Mouse (Mus musculus): ENCODE results near the gene Cdc34. TPM values are rescaled to one million over a fixed set of nuclear protein-coding genes. Genes with fewer than 3 reads are reported as not detected.

The Cdc34 gene
- polyA plus RNA-seq, 1 experiment from 2014 or later: 136 TPM

DNA sequence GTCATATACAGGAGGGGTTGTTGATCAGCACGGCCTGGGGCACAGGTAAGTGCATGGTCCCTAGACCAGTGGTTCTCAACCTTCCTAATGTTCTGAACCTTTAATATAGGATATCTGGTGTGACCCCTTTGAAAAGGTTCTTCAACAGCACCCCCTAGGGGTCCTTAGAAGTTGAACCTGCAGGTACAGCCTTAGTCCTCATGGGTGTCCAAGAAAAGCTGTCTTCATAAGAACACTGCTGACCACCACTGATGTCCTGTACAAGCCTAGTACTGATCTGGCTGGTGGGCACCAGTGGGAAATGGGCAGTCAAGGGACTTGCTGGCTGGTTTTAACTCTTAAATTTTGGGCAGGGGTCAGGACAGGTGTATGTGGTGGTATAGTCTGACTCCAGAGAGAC, 30.0 kb downstream of the Cdc34 start:
- Histone ChIP-seq H3K36me3 (ENCODE audit: inconsistent target) (peaks cover 31% of the 10 kb centered on the region; the same call in 1 of the 2 replicates), H3K79me2 (ENCODE audit: inconsistent target) (peaks cover 26% of the 10 kb centered on the region), H3K4me3 (ENCODE audit: inconsistent target) (no peak overlapping the region), H3K27ac (no peak overlapping the region)
- 100% methylated on average over 1 of the region's 1 CpGs for WGBS (ENCODE audit: missing documents)

DNA sequence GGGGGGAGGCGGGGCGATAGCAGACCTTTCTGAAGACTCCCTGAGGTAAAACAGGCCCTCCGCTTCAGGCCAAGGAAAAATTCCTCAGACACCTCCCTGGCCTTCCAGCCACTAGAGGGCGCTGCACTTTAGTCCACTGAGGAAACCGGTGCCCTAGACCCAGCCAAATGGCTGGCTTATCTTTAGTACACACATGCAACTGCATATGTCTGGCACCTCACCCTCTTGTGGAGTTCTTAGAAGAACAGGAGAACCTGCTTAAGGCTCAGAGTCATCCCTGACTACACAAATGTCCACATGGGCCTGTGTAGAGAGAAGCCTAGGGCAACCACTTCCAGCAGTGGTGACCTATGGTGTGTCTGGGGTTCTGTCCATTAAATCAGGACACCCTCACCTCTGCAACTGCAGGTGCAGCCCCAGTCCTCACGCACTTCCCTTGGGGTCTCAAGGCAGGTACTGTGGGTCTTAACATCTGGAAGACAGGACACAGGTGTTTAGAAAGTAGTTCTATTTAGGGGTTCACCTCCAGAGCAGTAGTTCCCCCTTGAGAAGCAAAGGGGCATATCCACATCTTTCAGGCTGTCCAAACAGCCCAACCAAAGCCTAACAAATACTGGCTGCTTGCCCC, 30.6 kb downstream of the Cdc34 start:
- WGBS (ENCODE audit: missing documents): 32% methylated on average over 4 of the region's 6 CpGs
- no peak overlapping the region for H3K27ac ChIP-seq
- H3K79me2 ChIP-seq (ENCODE audit: inconsistent target): peaks cover 20% of the 10 kb centered on the region
- no peak overlapping the region for H3K4me3 ChIP-seq (ENCODE audit: inconsistent target)
- peaks cover 31% of the 10 kb centered on the region; the same call in 1 of the 2 replicates for H3K36me3 ChIP-seq (ENCODE audit: inconsistent target)

DNA sequence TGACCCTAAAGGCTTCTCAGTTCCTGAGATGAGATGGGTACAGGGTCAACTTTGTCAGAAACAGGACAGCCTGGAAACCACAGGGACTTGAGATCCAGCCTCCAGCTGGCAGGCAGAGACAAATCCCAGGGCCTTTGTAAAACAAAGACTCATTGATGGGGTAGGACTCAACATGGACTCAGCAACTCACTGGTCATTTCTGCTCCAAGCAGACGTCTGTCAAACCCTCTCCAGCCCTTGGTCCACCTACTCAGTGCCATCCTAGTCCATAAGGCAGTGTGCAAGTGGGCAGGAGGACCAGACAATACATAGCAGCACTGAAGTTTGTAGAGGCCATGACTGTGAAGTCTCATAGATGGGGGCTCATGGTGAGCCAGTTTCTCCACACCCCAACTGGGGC, 31.2 kb downstream of the Cdc34 start:
- 45% methylated on average over 1 of the region's 1 CpGs for WGBS (ENCODE audit: missing documents)
- Histone ChIP-seq H3K36me3 (ENCODE audit: inconsistent target) (peaks cover 31% of the 10 kb centered on the region; the same call in 1 of the 2 replicates), H3K27ac (no peak overlapping the region), H3K4me3 (ENCODE audit: inconsistent target) (no peak overlapping the region), H3K79me2 (ENCODE audit: inconsistent target) (peaks cover 15% of the 10 kb centered on the region)

DNA sequence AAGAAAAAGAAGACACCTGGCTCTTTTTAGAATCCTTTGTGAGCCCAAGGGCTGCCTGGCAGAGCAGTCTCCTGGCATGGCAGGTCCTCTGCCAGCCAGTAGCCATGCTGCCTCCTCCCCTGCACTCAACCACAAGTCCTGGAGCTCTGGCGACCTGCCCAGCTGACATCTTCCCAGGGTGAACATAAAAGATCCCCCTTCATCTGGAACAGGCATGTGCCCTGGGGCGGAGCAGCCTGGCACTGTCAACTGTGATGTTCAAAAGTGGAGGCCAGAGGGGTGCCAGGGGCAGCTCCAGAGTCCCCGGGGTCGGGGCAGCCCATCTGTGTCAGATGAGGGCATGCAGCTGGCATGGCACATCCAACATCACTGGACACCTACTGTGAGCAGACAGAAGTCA, 33.0 kb downstream of the Cdc34 start:
- Histone ChIP-seq H3K4me3 (ENCODE audit: inconsistent target) (no peak overlapping the region), H3K36me3 (ENCODE audit: inconsistent target) (peaks cover 20% of the 10 kb centered on the region; the same call in 1 of the 2 replicates), H3K27ac (no peak overlapping the region), H3K79me2 (ENCODE audit: inconsistent target) (no peaks in the 10 kb centered on the region)
- 74% methylated on average over 4 of the region's 4 CpGs for WGBS (ENCODE audit: missing documents)

DNA sequence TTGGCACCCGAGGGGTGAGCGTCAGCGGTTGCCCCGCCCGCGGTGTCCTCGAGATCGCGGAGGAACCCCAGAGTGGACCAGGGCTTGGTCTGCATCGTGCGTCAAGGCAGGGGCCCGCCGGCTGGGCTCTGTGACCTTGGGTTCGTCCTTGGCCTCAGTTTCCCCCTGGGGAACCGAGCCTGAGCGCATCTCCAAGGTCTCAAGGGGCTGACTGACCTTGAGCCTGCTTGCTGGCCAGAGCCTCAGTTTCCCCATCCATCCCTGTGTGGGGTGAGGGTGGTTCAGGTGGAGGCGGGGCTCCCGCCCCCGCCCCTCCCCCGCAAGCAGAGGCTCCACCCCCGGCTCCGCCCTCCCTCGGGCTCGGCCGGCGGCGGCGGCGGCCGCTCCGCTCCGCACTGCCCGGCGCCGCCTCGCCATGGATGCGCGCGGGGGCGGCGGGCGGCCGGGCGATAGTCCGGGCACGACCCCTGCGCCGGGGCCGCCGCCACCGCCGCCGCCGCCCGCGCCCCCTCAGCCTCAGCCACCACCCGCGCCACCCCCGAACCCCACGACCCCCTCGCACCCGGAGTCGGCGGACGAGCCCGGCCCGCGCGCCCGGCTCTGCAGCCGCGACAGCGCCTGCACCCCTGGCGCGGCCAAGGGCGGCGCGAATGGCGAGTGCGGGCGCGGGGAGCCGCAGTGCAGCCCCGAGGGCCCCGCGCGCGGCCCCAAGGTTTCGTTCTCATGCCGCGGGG, 34.4 kb downstream of the Cdc34 start, which contains the start of gene Hcn2:
Hcn2 (plus strand) TSS at position 381 of the 734 bp plus-strand sequence.
- 2% methylated on average over 77 of the region's 91 CpGs for WGBS (ENCODE audit: missing documents)
- H3K27ac ChIP-seq: no peak within 1 kb of the TSS

DNA sequence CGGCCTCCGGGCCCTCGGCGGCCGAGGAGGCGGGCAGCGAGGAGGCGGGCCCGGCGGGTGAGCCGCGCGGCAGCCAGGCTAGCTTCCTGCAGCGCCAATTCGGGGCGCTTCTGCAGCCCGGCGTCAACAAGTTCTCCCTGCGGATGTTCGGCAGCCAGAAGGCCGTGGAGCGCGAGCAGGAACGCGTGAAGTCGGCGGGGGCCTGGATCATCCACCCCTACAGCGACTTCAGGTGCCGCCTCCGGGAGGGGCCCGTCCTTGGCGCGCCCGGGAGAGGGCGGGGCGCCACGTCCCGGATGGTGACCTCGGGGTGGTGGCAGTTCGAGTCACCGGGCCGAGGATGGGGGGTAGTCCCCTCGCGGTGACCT, 35.0 kb downstream of the Cdc34 start:
- Histone ChIP-seq H3K79me2 (ENCODE audit: inconsistent target) (no peaks in the 10 kb centered on the region), H3K36me3 (ENCODE audit: inconsistent target) (0 out of 2 replicates have a peak, but pooled peaks cover under 1% of the 10 kb centered on the region), H3K4me3 (ENCODE audit: inconsistent target) (no peak overlapping the region), H3K27ac (no peak overlapping the region)
- 0% methylated on average over 42 of the region's 44 CpGs for WGBS (ENCODE audit: missing documents)

More for the DNA sequence above, 34.4 kb downstream of the Cdc34 start, which contains the start of gene Hcn2:
- H3K36me3 ChIP-seq (ENCODE audit: inconsistent target): 0 out of 2 replicates have a peak, but pooled peaks cover 6% of the 10 kb centered on the region
- H3K79me2 ChIP-seq (ENCODE audit: inconsistent target): no peaks in the 10 kb centered on the region
- no peak within 1 kb of the TSS for H3K4me3 ChIP-seq (ENCODE audit: inconsistent target)

DNA sequence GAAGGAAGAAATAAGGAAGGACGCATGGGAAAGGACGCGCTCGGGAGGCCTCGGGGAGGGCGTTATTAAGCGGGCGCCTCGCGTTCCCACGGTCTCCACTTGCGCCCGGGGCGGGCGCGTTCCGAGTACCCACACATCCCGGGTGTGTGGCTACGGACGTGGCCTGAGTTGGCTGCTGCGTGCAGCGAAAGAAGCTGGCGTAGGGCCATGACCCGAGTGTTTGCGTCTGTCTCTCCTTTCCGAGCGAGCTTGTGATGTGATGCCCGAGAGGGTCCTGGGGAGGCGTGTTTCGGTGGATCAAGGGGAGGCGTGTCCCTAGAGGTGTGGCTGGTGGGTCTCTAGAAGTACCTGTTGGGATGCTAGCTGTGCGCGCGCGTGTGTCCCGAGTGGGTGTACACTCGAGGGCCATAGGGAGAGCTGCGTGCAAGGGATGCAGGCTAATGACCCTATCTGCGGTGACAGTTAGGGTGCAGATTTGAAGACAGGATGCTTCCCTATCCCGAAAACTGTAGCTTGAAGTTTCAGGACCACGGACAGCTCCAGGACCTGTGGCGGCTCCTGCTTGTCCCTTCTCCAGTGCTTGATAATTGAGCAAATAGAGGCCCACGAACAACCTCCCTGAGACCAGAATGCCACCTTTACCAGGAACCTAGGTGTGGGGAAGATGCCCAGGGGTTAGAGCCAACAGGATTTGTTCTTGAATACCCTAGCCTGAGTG, 35.8 kb downstream of the Cdc34 start:
- Histone ChIP-seq H3K36me3 (ENCODE audit: inconsistent target) (no peaks in the 10 kb centered on the region), H3K79me2 (ENCODE audit: inconsistent target) (no peaks in the 10 kb centered on the region), H3K27ac (no peak overlapping the region), H3K4me3 (ENCODE audit: inconsistent target) (no peak overlapping the region)
- 6% methylated on average over 29 of the region's 43 CpGs for WGBS (ENCODE audit: missing documents)

DNA sequence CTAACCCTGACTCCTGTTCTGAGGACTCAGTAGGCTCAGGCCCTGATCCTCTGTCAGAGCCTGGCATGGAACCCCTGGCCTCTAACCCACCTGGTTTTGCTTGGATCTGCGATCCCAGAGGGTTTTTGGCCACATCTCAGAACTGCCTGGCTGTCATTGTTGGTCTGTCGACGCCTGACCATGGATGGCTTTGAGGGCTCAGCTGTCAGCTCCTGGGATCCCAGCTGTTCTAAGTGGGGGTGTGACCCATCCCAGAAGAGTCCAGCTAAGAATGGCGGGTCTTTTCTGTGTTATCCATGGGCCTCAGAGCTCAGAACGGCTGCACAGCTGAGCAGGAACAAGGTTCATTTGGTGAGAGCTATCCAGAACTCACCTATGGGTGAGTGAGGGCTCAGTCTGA, 39.1 kb downstream of the Cdc34 start:
- H3K4me3 ChIP-seq (ENCODE audit: inconsistent target): no peak overlapping the region
- 73% methylated on average over 5 of the region's 5 CpGs for WGBS (ENCODE audit: missing documents)
- no peak overlapping the region for H3K27ac ChIP-seq
- H3K36me3 ChIP-seq (ENCODE audit: inconsistent target): no peaks in the 10 kb centered on the region
- no peaks in the 10 kb centered on the region for H3K79me2 ChIP-seq (ENCODE audit: inconsistent target)

DNA sequence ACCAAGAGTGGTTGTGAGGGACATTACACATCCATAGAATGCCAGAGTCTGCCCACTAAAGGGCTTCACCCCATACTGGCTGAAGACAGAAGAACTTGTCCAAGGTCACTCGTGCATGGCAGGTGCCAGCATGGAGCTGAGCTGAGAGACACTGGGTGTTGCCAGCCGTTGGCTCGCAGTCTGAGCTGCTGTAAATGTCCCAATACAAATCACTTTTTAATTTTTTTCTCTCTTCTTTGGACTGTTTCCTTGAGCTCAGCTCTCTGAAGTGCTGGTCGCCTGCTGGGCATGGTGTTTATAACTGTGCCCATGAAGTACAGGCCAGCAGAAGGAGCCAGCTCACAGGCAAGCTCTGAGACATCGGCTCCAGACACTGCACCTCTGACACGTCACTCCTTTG, 41.1 kb downstream of the Cdc34 start:
- no peaks in the 10 kb centered on the region for H3K79me2 ChIP-seq (ENCODE audit: inconsistent target)
- H3K4me3 ChIP-seq (ENCODE audit: inconsistent target): no peak overlapping the region
- no peaks in the 10 kb centered on the region for H3K36me3 ChIP-seq (ENCODE audit: inconsistent target)
- no peak overlapping the region for H3K27ac ChIP-seq
- 74% methylated on average over 6 of the region's 6 CpGs for WGBS (ENCODE audit: missing documents)

DNA sequence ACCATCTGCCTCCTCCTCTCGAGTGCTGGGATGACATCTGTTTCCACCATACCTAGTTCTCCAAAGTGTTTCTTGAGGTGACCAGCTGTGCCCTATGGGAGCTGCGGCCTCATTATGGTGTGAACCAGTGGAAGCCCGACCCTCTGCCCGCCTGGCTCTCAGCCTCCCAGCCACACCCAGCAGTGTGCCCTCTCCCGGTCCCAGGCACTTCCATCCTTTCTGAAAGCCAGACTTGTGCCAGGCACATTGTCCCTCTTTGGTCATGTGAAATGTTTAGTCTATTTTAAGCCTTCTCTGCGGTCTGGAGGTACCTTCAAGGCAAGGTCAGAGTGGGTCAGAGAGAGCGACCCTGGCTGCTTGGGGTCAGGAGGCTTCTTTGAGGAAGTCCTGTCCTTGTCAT, 41.7 kb downstream of the Cdc34 start:
- no peaks in the 10 kb centered on the region for H3K79me2 ChIP-seq (ENCODE audit: inconsistent target)
- 77% methylated on average over 7 of the region's 7 CpGs for WGBS (ENCODE audit: missing documents)
- H3K4me3 ChIP-seq (ENCODE audit: inconsistent target): no peak overlapping the region
- H3K36me3 ChIP-seq (ENCODE audit: inconsistent target): no peaks in the 10 kb centered on the region
- H3K27ac ChIP-seq: no peak overlapping the region

DNA sequence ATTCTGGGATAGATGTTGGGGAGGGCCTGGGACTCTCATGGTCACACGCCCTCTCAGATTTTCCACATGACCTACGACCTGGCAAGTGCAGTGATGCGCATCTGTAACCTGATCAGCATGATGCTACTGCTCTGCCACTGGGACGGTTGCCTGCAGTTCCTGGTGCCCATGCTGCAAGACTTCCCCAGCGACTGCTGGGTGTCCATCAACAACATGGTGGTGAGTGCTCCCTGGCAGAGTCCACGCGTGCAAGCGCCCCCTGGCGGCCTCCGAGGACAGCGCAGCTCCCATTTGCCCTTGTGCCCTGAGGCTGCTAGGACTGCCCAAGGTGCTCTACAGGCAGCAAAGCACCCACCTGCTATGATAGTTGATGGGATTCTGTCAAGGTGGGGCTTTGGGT, 44.1 kb downstream of the Cdc34 start:
- Histone ChIP-seq H3K4me3 (ENCODE audit: inconsistent target) (no peak overlapping the region), H3K36me3 (ENCODE audit: inconsistent target) (no peaks in the 10 kb centered on the region), H3K79me2 (ENCODE audit: inconsistent target) (no peaks in the 10 kb centered on the region), H3K27ac (no peak overlapping the region)
- WGBS (ENCODE audit: missing documents): 39% methylated on average over 10 of the region's 11 CpGs

DNA sequence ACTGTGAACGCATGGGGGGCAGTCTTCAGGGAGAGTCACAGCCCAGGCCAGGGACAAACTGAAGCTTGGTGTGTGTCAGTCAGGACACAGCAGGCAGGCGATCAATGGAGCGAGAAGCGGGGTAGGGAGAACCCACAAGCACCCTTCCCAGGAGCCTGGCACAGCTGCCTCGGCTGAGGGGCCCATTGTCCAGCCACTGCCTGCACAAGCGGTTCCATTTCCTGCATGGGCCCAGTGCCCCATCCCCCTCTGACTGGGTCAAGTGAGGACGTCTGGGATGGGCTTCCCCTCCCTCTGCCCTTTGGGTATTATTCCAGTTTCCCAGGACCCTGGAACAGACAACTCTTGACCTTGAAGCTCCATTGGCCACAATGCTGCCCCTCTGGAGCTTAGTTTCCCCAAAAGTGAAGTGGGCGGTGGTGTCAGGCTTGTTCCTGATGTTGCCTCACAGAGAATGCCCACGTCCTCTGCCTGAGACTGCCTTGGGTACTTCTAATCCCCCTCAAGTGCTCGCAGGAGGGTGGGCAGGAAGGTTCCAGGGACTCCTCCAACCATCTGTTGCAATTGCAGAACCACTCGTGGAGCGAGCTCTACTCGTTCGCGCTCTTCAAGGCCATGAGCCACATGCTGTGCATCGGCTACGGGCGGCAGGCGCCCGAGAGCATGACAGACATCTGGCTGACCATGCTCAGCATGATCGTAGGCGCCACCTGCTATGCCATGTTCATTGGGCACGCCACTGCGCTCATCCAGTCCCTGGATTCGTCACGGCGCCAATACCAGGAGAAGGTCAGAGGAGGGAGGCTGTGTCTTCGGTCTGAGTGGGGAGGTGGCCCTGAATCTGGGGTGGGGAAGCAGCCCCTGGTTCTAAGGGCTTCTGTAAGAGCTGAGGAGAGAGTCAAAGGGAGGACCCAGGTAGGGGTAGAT, 46.6 kb downstream of the Cdc34 start:
- 70% methylated on average over 25 of the region's 28 CpGs for WGBS (ENCODE audit: missing documents)
- H3K4me3 ChIP-seq (ENCODE audit: inconsistent target): no peak overlapping the region
- no peaks in the 10 kb centered on the region for H3K79me2 ChIP-seq (ENCODE audit: inconsistent target)
- H3K27ac ChIP-seq: no peak overlapping the region
- no peaks in the 10 kb centered on the region for H3K36me3 ChIP-seq (ENCODE audit: inconsistent target)

DNA sequence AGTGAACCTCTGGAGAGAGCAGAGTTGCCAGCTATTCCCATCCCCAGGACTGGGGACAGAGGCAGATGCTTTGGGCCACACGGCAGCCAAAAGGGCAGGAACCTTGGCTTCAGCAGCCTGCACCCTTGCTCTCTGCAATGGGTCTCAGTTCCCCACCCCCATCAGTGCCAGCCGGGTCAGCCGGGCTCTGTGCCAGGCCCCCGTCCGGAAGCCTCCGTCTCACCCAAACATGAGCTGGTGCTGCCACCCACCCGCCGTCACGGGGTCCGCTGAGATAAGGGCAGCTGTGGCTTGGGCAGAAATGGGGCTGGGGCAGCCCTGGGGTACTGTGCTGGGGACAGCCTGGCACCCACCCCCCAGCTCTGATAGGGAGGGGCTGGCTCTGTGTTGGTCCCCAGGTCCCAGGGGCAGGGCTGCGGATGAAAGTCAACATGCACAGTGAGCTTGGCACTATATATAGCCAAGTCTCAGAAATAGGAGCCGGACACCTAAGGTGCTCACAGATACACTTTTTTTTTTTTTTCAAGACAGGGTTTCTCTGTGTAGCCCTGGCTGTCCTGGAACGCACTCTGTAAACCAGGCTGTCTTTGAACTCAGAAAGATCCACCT, 47.5 kb downstream of the Cdc34 start:
- 59% methylated on average over 13 of the region's 13 CpGs for WGBS (ENCODE audit: missing documents)
- Histone ChIP-seq H3K36me3 (ENCODE audit: inconsistent target) (peaks cover 7% of the 10 kb centered on the region; the same call in 1 of the 2 replicates), H3K79me2 (ENCODE audit: inconsistent target) (no peaks in the 10 kb centered on the region), H3K27ac (no peak overlapping the region), H3K4me3 (ENCODE audit: inconsistent target) (no peak overlapping the region)

DNA sequence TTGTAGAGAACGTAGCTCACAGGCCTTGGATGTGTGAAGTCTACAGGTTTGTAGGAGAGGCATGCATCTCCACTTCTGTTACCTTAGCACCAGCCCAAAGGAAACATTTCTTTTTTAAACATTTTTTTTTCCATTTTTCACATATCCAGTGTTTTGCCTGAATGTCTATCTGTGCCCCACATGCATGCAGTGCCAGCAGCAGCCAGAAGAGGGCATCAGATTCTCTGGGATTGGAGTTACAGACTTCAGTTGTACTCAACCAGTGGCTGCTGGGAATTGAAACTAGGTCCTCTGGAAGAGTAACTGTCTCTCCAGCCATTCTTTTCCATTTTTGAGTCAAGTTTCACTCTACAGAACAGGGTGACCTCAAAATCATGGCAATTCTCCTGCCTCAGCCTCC, 50.5 kb downstream of the Cdc34 start:
- no peak overlapping the region for H3K4me3 ChIP-seq (ENCODE audit: inconsistent target)
- no peaks in the 10 kb centered on the region for H3K79me2 ChIP-seq (ENCODE audit: inconsistent target)
- no peak overlapping the region for H3K27ac ChIP-seq
- H3K36me3 ChIP-seq (ENCODE audit: inconsistent target): peaks cover 26% of the 10 kb centered on the region
- 92% methylated on average over 1 of the region's 1 CpGs for WGBS (ENCODE audit: missing documents)
